In genomic region chr1:79786267-79786927, GRCm38 (mm10) we compare ENCODE assay signal across 9 mouse cellular contexts. TPM values are rescaled to one million over a fixed set of nuclear protein-coding genes. Genes with fewer than 3 reads are reported as not detected.
A peak's percentile ranks its signal among the peaks of the same experiment; 100 is the strongest.
DNase-seq lines count a peak whose midpoint lies in the region; ATAC-seq and TF ChIP-seq lines count a peak whose summit lies in the region.
"Had no signal": no experiment of that assay in that cellular context is flagged by ENCODE, and none has a peak within 500 bp of the region (broad histone marks: within the 10 kb centered on the region; RNA-seq: fewer than 3 reads in every experiment).

No protein-coding gene starts in this region.

- H3K36me3 ChIP-seq in forebrain, embryonic 13.5 days (ENCODE audit: poor library complexity, severe bottlenecking), result peaks cover 23% of the 10 kb centered on the region

- H3K27ac ChIP-seq in left cerebral cortex, adult 2 months, result no peak overlapping the region
- no peak overlapping the region for H3K27ac ChIP-seq in bone marrow macrophage, adult 2 months (ENCODE audit: insufficient read depth, low read depth, low read length)
- no peak overlapping the region for H3K27ac ChIP-seq in forebrain, embryonic 13.5 days
- H3K27ac ChIP-seq: embryonic facial prominence, embryonic 13.5 days; stomach, embryonic 15.5 days had no signal

- no peaks in the 10 kb centered on the region for H3K27me3 ChIP-seq in forebrain, embryonic 13.5 days
- H3K27me3 ChIP-seq: embryonic facial prominence, embryonic 13.5 days; stomach, embryonic 15.5 days had no signal

- no peaks in the 10 kb centered on the region for H3K9me3 ChIP-seq in forebrain, embryonic 13.5 days (replicated peaks)
- H3K9me3 ChIP-seq: embryonic facial prominence, embryonic 13.5 days; stomach, embryonic 15.5 days had no signal

- TF ChIP-seq CTCF in left cerebral cortex, adult 2 months (IDR thresholded peaks at IDR 0.05), result peak; percentile 74
- TF ChIP-seq CTCF in bone marrow macrophage, adult 2 months (IDR thresholded peaks at IDR 0.05; ENCODE audit: low read depth, low read length), result peak; percentile 35; the same call in 1 of the 2 replicates

- no peaks in the 10 kb centered on the region for H3K4me1 ChIP-seq in bone marrow macrophage, adult 2 months (ENCODE audit: control insufficient read depth, insufficient read depth, low read length)
- no peaks in the 10 kb centered on the region for H3K4me1 ChIP-seq in forebrain, embryonic 13.5 days
- H3K4me1 ChIP-seq: stomach, embryonic 15.5 days had no signal

- DNase-seq in left cerebral cortex, adult 2 months (ENCODE audit: extremely low spot score in 1 of 2, low spot score in 2 of 2), result peak; percentile 26 to 37
- no peak for DNase-seq in left cerebral cortex, adult 11 months (ENCODE audit: low spot score)
- peak; percentile 56 to 62 for DNase-seq in left cerebral cortex, postnatal 14 days (ENCODE audit: low spot score in 2 of 2)
- DNase-seq in retina, postnatal 1 day, result peak; percentile 58
- DNase-seq in T-cell, adult 2 months (ENCODE audit: low spot score), result no peak

- intact Hi-C loops in left cerebral cortex, adult 2 months (cut with DNase I), result loop anchor here (1.0 to 10.0 kb wide), 2 partner anchors 320 to 478 kb away; no protein-coding TSS in a partner anchor
- intact Hi-C loops in left cerebral cortex, postnatal 14 days (cut with DNase I), result loop anchor here (1.0 to 5.0 kb wide), 3 partner anchors 320 to 726 kb away; no protein-coding TSS in a partner anchor

- no peak overlapping the region for H3K4me2 ChIP-seq in forebrain, embryonic 13.5 days
- H3K4me2 ChIP-seq: embryonic facial prominence, embryonic 13.5 days; stomach, embryonic 15.5 days had no signal

- no peak for TF ChIP-seq POLR2A in bone marrow macrophage, adult 2 months (IDR thresholded peaks at IDR 0.05; ENCODE audit: borderline replicate concordance, low read depth, low read length)

- H3K9ac ChIP-seq in forebrain, embryonic 13.5 days, result no peak overlapping the region
- H3K9ac ChIP-seq: embryonic facial prominence, embryonic 13.5 days; stomach, embryonic 15.5 days had no signal

- no peak overlapping the region for H3K4me3 ChIP-seq in left cerebral cortex, adult 2 months
- no peak overlapping the region for H3K4me3 ChIP-seq in bone marrow macrophage, adult 2 months (ENCODE audit: insufficient read depth, low read length)
- H3K4me3 ChIP-seq in forebrain, embryonic 13.5 days, result no peak overlapping the region
- H3K4me3 ChIP-seq: embryonic facial prominence, embryonic 13.5 days; stomach, embryonic 15.5 days had no signal

- 70% methylated on average over 7 of the region's 7 CpGs for WGBS in forebrain, embryonic 13.5 days

- ATAC-seq in forebrain, embryonic 13.5 days, result peak; percentile 86

RNA-seq across cellular contexts. Expression of gene Wdfy1, which starts 10.5 kb away (rescaled TPM):
- 10 to 100 TPM; 43.7 to 45.9 TPM for total RNA-seq in left cerebral cortex, adult 2 months (2021)
- 20.0 and 21.2 TPM in 2 replicates for polyA plus RNA-seq in bone marrow macrophage, adult 2 months (2012; ENCODE audit: insufficient read depth, insufficient read length, missing spikeins)
- 59.0 and 67.2 TPM in 2 replicates for polyA plus RNA-seq in forebrain, embryonic 13.5 days (2015; fragmentation: Nextera tagmentation; extraction: Ambion mirVana)
- total RNA-seq in left cerebral cortex, postnatal 14 days (2021), result 10 to 100 TPM; 39.3 to 42.0 TPM

RNA-seq across cellular contexts. Expression of gene Mrpl44, which starts 10.6 kb away (rescaled TPM):
- total RNA-seq in left cerebral cortex, adult 2 months (2021), result 10 to 100 TPM; 26.9 to 28.8 TPM
- 25.5 and 27.0 TPM in 2 replicates for polyA plus RNA-seq in bone marrow macrophage, adult 2 months (2012; ENCODE audit: insufficient read depth, insufficient read length, missing spikeins)
- 49.9 and 53.6 TPM in 2 replicates for polyA plus RNA-seq in forebrain, embryonic 13.5 days (2015; fragmentation: Nextera tagmentation; extraction: Ambion mirVana)
- 10 to 100 TPM; 24.8 to 26.4 TPM for total RNA-seq in left cerebral cortex, postnatal 14 days (2021)

Comparison
In these comparisons a context has a peak if more than half of its experiments do, and no peak if none do; other contexts are left out.
1. DNase-seq: peak in left cerebral cortex, adult 2 months (2 of 2), left cerebral cortex, postnatal 14 days (2 of 2) and retina, postnatal 1 day (single experiment); none in left cerebral cortex, adult 11 months (single experiment) and T-cell, adult 2 months (single experiment).